Mouse (Mus musculus): ENCODE results near the gene Dicer1. TPM values are rescaled to one million over a fixed set of nuclear protein-coding genes. Genes with fewer than 3 reads are reported as not detected.

Dicer1 gene
- 36.0 and 38.2 TPM in 2 replicates for polyA plus RNA-seq (2015; fragmentation: Nextera tagmentation; extraction: Ambion mirVana)

DNA sequence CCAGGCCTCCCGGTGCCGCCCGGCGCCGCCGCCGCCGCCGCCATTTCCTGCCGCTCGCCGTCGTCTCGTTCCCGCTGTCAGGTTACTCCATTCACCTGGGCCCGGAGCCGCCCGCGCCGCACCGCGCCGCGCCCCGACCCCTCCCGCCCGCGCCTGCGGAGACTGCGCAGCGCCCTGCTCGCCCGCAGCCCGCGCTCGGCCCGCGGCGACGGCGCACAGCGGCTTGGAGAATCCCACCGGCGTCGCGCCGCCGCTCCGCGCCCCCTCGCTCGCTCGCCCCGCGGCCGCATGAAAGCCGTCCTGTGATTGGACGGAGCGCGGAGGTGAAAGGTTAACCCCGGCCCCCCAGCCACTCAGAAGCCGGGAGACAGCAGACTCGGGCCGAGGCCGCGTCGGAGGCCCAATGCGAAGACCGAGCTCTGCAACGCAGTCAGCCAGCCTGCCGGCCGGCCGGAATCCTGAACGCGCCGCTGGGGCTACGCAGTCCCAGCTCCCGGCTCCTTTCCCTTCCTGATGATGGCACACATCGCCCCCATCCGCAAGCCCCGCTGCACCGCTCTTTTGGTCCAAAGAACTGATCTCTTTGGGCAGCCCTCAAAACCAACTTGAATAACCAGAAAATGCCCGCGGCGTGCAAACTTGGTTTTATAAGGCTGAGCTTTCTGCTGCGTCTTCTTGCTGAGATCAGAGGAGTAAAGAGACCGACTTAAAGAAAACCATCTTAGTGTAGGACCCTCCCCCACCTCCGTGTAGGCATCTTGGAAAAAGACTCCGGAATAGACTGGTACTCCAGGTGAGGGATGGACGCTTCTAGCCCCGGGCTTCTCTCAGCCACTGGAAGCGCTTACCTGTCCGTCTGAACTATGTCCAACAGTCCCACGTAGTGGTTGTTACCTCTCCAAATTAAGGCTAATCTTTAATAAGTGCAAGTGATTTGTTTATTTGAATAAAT is at the start of gene Dicer1:
Gene Dicer1 (minus strand): TSS at position 139 of the 952 bp plus-strand sequence.
- peak within 1 kb of the TSS; percentile 92 for H3K27ac ChIP-seq (replicated peaks)
- H3K9me3 ChIP-seq = no peaks in the 10 kb centered on the region
- H3K36me3 ChIP-seq = no peaks in the 10 kb centered on the region
- H3K4me3 ChIP-seq = peak within 1 kb of the TSS; percentile 68
- under 1% methylated on average over 89 of the region's 94 CpGs for WGBS
- no peaks in the 10 kb centered on the region for H3K27me3 ChIP-seq
- H3K4me2 ChIP-seq = peak within 1 kb of the TSS; percentile 65
- peak; percentile 96 for ATAC-seq (ENCODE audit: low FRiP score, low read depth)
- H3K9ac ChIP-seq = peak within 1 kb of the TSS; percentile 85
- peaks cover 47% of the 10 kb centered on the region for H3K4me1 ChIP-seq (replicated peaks)

DNA sequence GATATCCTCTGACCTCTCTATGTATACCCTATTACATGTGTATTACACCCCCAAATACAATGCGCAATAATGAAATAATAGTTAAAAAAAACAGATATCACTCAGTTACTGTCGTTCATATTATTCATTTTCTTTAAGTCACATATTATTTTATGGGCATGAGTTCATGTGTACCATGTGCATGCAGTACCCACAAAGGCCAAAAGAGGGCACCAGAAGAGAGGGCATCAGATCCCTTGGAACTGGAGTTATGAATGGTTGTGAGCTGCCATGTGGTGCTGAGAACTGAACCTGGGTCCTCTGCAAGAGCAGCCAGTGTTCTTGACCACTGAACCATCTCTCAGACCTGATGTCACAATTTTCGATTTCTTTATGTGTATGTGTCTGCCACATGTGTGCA is 47.6 kb upstream of the Dicer1 start:
- Histone ChIP-seq H3K9ac (no peak overlapping the region), H3K4me3 (no peak overlapping the region), H3K36me3 (peaks cover 19% of the 10 kb centered on the region), H3K4me1 (replicated peaks) (peaks cover 11% of the 10 kb centered on the region), H3K27ac (replicated peaks) (no peak overlapping the region), H3K27me3 (no peaks in the 10 kb centered on the region), H3K4me2 (no peak overlapping the region), H3K9me3 (peaks cover 19% of the 10 kb centered on the region; the same call in 1 of the 2 replicates)
- no peak for ATAC-seq (ENCODE audit: low FRiP score, low read depth)
- WGBS = 90% methylated on average over 3 of the region's 3 CpGs

DNA sequence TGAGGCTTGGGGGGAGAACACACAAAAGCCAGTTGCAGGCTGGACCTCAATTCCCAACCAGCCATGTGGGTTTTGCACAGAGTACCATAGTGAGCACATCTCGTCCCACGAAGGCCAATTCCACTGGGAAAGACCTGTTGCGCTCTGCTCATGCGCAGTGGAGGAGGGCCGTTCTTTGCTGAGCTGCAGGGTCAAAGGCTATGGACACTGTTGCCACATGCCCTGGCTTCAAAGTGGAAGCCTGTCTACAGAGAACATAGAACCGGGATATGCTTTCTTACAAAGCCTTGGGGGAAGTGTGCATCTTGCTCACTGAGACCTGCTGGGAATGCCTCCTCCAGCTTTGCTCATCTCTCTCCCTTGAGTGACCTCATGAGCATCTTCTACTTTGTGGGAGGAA is 46.2 kb upstream of the Dicer1 start:
- Histone ChIP-seq H3K4me1 (replicated peaks) (peaks cover 11% of the 10 kb centered on the region), H3K36me3 (peaks cover 19% of the 10 kb centered on the region), H3K27ac (replicated peaks) (no peak overlapping the region), H3K9ac (no peak overlapping the region), H3K4me3 (no peak overlapping the region), H3K9me3 (peaks cover 19% of the 10 kb centered on the region; the same call in 1 of the 2 replicates), H3K4me2 (no peak overlapping the region), H3K27me3 (no peaks in the 10 kb centered on the region)
- ATAC-seq (ENCODE audit: low FRiP score, low read depth) = no peak
- whole genome bisulfite sequencing = 97% methylated on average over 6 of the region's 6 CpGs

DNA sequence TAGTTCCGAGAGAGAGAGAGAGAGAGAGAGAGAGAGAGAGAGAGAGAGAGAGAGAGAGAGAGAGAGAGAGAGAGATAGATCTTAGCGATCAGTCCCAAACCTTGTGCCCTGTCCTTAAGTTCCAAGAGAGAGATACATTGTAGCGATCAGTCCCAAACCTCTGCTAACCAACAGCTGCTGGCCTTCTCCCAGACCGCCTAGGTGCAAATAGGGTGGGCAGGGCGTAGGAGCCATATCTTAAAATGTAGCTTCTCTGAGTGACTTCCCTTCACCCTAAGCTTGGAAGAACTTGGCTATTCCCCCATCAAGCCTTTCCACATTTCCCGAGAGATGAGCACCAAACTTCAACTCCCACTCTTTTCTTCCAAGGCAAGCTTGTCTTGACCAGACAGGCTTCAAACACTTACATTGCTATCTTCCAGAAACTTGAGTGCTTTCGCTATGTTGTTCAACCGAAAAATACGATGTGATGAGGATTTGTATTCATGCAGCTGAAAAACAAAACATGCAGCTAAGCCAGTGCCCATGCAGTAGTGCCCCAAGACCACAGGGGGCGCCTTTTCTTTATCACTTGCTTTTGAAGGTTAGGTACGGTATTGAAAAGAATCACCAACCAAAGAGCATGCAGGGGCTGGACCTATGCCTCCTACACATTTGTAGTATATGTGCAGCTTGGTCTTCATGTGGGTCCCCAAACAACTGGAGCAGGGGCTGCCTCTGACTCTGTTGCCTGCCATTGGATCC is 45.1 kb upstream of the Dicer1 start:
- Histone ChIP-seq H3K27me3 (no peaks in the 10 kb centered on the region), H3K4me3 (no peak overlapping the region), H3K9ac (no peak overlapping the region), H3K4me2 (no peak overlapping the region), H3K4me1 (replicated peaks) (peaks cover 6% of the 10 kb centered on the region), H3K9me3 (peaks cover 19% of the 10 kb centered on the region; the same call in 1 of the 2 replicates), H3K27ac (replicated peaks) (no peak overlapping the region), H3K36me3 (peaks cover 19% of the 10 kb centered on the region)
- no peak for ATAC-seq (ENCODE audit: low FRiP score, low read depth)
- WGBS = 89% methylated on average over 11 of the region's 11 CpGs

DNA sequence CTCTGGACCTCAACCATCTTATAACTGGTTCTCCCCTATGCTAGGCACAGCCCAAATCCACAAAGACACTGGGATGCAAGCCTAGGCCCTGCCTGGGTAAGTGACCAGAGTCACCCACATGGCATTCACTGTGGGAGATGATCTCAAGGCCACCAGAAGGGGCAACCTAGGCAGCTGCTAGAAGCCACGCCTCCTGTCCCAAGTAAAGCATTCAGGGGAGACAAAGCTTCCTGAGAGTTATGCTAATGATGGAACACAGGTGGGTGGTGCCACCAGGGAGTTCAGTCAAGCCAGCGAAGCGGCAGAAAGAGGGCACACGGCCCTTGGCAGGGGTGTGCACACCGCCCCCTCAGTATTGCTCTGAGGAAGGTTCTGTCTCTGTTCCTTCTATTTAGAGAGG is 43.2 kb upstream of the Dicer1 start:
- peaks cover 18% of the 10 kb centered on the region for H3K36me3 ChIP-seq
- H3K27me3 ChIP-seq = no peaks in the 10 kb centered on the region
- 35% methylated on average over 5 of the region's 5 CpGs for WGBS
- no peak overlapping the region for H3K4me2 ChIP-seq
- no peak overlapping the region for H3K9ac ChIP-seq
- no peak for ATAC-seq (ENCODE audit: low FRiP score, low read depth)
- peaks cover 19% of the 10 kb centered on the region; the same call in 1 of the 2 replicates for H3K9me3 ChIP-seq
- no peak overlapping the region for H3K27ac ChIP-seq (replicated peaks)
- no peak overlapping the region for H3K4me3 ChIP-seq
- H3K4me1 ChIP-seq (replicated peaks) = no peaks in the 10 kb centered on the region

DNA sequence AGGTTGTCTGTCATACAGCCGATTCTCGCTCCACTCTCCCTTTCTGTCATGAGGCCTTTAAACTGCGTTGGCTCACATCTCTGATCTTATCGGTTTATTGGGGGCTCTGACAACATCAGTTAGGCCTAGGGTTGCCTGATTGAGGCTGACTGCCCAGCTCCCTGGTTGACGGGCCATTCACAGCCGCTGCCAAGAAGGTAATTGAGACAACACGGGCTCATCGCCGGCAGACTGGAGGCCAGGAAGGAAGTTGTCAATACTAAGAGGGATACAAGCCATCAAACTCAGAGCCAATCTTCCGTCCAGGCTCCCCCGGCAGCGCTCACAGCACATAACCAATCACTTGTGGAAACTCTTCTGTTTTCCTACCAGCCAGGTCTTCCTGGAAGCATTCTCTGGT is 41.7 kb upstream of the Dicer1 start:
- ATAC-seq (ENCODE audit: low FRiP score, low read depth) = no peak
- Histone ChIP-seq H3K4me1 (replicated peaks) (no peaks in the 10 kb centered on the region), H3K4me2 (no peak overlapping the region), H3K9ac (no peak overlapping the region), H3K9me3 (peaks cover 8% of the 10 kb centered on the region; the same call in 1 of the 2 replicates), H3K4me3 (no peak overlapping the region), H3K36me3 (0 out of 2 replicates have a peak, but pooled peaks cover 5% of the 10 kb centered on the region), H3K27me3 (no peaks in the 10 kb centered on the region), H3K27ac (replicated peaks) (no peak overlapping the region)
- 69% methylated on average over 12 of the region's 12 CpGs for WGBS

DNA sequence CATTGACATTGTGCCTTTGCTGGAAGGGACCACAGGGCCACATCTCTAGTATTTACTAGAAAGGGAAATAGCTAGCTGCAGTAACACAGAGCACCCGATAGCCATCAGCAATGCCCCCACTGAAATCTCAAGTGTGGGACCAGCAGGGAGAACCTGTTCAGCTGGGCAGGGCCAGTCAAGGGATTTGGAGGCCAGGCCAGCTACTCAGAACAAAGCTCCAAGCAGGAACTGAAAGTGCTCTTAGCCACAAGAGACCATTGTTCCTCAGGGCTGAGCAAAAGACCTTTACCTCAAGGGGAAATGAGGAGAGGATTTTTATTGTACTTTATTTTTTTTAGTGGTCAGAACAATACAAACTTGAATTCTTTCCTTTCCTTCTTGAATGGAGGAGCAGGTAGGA is 25.9 kb upstream of the Dicer1 start:
- Histone ChIP-seq H3K27me3 (no peaks in the 10 kb centered on the region), H3K4me2 (no peak overlapping the region), H3K9ac (no peak overlapping the region), H3K9me3 (no peaks in the 10 kb centered on the region), H3K4me1 (replicated peaks) (no peaks in the 10 kb centered on the region), H3K36me3 (no peaks in the 10 kb centered on the region), H3K27ac (replicated peaks) (no peak overlapping the region), H3K4me3 (no peak overlapping the region)
- ATAC-seq (ENCODE audit: low FRiP score, low read depth) = no peak
- WGBS = 100% methylated on average over 1 of the region's 1 CpGs

DNA sequence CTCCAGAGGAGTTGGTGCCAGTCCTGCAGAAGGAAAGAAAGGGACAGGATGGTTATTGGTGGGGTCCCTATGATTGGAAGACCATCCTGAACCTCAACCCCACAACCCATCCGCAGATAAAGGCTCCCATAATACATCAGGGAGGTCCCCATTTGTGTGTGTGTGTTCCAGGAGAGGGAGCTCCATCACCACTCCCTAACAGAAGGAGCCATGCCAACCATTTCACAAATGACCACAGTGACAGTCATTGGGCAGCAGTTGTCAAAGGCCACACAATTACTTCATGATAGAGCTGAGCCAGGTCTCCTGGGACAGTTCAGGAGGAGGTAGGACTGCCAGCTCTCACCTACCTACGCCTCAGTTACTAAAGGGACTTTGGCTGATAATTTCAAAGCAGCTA is 20.2 kb upstream of the Dicer1 start:
- Histone ChIP-seq H3K27me3 (no peaks in the 10 kb centered on the region), H3K4me2 (no peak overlapping the region), H3K27ac (replicated peaks) (no peak overlapping the region), H3K4me3 (no peak overlapping the region), H3K36me3 (no peaks in the 10 kb centered on the region), H3K4me1 (replicated peaks) (no peaks in the 10 kb centered on the region), H3K9me3 (no peaks in the 10 kb centered on the region), H3K9ac (no peak overlapping the region)
- WGBS = 74% methylated on average over 2 of the region's 2 CpGs
- no peak for ATAC-seq (ENCODE audit: low FRiP score, low read depth)

DNA sequence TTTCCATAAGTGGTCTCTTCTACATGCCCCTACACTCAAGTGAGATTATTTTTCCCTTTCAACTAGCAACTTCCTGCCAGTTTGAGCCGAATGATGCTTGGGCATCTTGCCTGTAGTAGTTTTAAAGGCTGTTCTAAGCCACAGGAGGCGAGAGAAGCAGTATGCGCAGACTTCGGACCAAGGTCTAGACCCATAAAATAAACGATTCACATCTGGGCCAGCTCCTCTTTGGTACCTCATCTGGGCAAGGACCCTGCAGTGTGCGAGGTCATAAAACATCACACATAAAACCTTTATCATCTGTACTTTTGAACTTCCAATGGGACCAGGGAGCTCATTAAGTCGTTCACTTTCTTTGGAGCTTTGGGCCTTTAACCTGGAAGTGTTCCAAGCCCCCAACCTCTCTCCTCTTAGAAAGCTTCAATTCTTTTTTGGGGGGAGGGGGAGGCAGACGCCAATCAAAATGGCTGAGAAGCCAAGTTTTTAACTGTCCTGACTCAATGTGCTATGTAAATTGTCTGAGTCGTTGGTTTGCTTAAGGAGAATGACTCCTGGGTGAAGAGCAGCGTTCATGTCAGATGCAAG is 17.5 kb upstream of the Dicer1 start:
- ATAC-seq (ENCODE audit: low FRiP score, low read depth) = no peak
- Histone ChIP-seq H3K27ac (replicated peaks) (no peak overlapping the region), H3K36me3 (no peaks in the 10 kb centered on the region), H3K9me3 (no peaks in the 10 kb centered on the region), H3K4me3 (no peak overlapping the region), H3K4me1 (replicated peaks) (no peaks in the 10 kb centered on the region), H3K9ac (no peak overlapping the region), H3K27me3 (no peaks in the 10 kb centered on the region), H3K4me2 (no peak overlapping the region)
- WGBS = 54% methylated on average over 10 of the region's 10 CpGs

DNA sequence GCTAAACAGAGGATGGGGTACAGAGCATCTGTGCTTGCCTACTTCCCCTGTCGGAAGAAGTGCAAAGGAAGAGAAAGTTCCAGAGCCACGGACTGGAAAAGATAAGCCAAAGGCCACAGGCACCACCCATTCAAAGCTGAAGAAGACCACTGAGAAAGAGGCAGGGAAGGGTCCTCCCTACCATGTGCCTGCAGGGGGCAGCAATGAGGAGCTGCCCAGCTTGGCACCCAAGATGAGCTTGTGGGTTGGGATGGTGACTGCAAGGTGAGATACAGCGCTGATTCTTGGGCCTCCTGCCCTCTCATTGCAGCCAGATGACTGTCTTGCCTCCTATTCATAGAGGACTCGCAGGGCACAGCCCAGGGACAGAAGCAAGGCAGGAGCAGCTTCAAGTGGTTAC is 15.4 kb upstream of the Dicer1 start:
- Histone ChIP-seq H3K4me2 (no peak overlapping the region), H3K9me3 (no peaks in the 10 kb centered on the region), H3K9ac (no peak overlapping the region), H3K27ac (replicated peaks) (no peak overlapping the region), H3K4me3 (no peak overlapping the region), H3K4me1 (replicated peaks) (no peaks in the 10 kb centered on the region), H3K36me3 (no peaks in the 10 kb centered on the region), H3K27me3 (no peaks in the 10 kb centered on the region)
- no peak for ATAC-seq (ENCODE audit: low FRiP score, low read depth)
- whole genome bisulfite sequencing = 84% methylated on average over 4 of the region's 4 CpGs

DNA sequence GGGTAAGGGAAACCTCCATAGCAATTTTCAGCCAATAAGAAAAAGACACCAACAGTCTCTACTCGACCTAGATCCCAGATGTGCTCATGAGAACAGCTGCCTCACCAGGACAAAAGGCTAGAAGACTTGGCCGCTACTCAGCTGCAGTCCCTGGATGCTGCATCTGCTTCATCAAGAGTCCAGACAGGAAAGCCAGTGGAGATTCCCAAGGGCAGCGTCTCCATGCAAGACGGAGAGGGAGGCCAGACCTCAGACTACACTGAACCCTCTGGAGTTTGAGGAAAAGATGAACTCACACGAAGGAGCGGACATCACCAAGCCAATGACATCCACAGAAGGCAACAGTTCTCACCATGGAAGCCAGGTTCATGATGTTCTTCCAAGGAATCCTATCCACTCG is 14.0 kb upstream of the Dicer1 start:
- Histone ChIP-seq H3K27me3 (no peaks in the 10 kb centered on the region), H3K4me2 (no peak overlapping the region), H3K4me1 (replicated peaks) (no peaks in the 10 kb centered on the region), H3K27ac (replicated peaks) (no peak overlapping the region), H3K9me3 (no peaks in the 10 kb centered on the region), H3K4me3 (no peak overlapping the region), H3K9ac (no peak overlapping the region), H3K36me3 (no peaks in the 10 kb centered on the region)
- ATAC-seq (ENCODE audit: low FRiP score, low read depth) = no peak
- 89% methylated on average over 7 of the region's 7 CpGs for WGBS

DNA sequence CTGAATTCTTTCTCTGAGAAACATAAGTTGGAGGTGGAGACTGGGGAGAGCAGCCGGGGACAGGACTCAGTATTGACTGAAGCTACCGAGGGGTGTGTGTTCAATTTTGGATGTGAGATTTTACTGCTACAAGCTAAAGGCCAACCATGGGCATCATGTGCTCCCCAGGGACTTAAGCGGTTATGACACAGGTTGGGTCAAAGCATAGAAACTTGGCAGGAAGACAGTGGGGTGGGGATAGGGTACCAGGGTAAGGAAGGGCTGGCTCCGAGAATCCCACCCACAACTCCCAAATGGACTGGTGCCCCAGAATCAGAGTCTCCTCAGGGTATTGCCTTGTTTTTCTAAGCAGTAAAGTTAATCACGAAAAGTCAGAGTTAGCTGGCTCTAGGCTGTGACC is 13.4 kb upstream of the Dicer1 start:
- ATAC-seq (ENCODE audit: low FRiP score, low read depth) = no peak
- no peak overlapping the region for H3K9ac ChIP-seq
- no peak overlapping the region for H3K27ac ChIP-seq (replicated peaks)
- WGBS = 91% methylated on average over 5 of the region's 5 CpGs
- no peaks in the 10 kb centered on the region for H3K27me3 ChIP-seq
- H3K4me3 ChIP-seq = no peak overlapping the region
- H3K9me3 ChIP-seq = no peaks in the 10 kb centered on the region
- no peaks in the 10 kb centered on the region for H3K4me1 ChIP-seq (replicated peaks)
- H3K4me2 ChIP-seq = no peak overlapping the region
- no peaks in the 10 kb centered on the region for H3K36me3 ChIP-seq
